Mouse (Mus musculus): ENCODE data around the gene Zfp612.

Gene Zfp612

GRCm38 (mm10) chr8:110134236-110134635 is 54.7 kb downstream of the Zfp612 start:
- DNase-seq (ENCODE audit: low spot score in 2 of 2) = no peak

- DNase-seq (ENCODE audit: low spot score in 2 of 2) = no peak
Measured at GRCm38 (mm10) chr8:110135515-110135914, 56.0 kb downstream of the Zfp612 start.

- DNase-seq (ENCODE audit: low spot score in 2 of 2) = no peak
Measured at GRCm38 (mm10) chr8:110140156-110140555, 60.6 kb downstream of the Zfp612 start.

- no peak for DNase-seq (ENCODE audit: low spot score in 2 of 2)
Measured at GRCm38 (mm10) chr8:110140770-110141169, 61.2 kb downstream of the Zfp612 start.
